Mouse (Mus musculus): ENCODE measurements at regions not wholly inside any gene's neighbourhood (a gene's known extent, or its start where the extent isn't known, plus 50 kb on each side); places are given as distances from the start of the nearest gene placed in this dataset.

DNA sequence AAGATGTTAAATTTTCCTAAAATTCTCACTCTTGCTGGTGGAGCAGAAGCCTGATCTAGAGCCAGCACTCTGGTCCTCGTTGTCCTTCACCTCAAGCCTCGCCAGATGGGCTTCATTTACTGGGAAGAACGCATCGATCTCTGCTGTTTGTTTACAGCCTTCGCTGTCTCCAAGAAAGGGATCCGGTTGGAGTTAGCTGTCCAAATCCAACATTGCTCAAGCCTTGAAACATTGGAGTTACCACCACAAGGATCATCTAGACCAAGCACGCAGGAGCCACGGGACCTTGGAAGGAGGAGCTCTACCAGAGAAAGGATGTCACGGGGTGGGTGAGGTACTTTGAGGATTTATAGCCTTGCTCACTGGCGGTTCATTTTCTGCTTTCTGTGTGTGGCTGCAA is 788.2 kb downstream of the Fat4 start:
- H3K4me2 ChIP-seq (ENCODE audit: insufficient read depth, low read depth, poor library complexity, severe bottlenecking), result no peak overlapping the region
- no peak for TF ChIP-seq JUND (conservative IDR thresholded peaks at IDR 0.05; ENCODE audit: low read depth, low read length)
- TF ChIP-seq ZKSCAN1 (IDR thresholded peaks at IDR 0.05; ENCODE audit: borderline replicate concordance, low read depth, low read length), result no peak
- TF ChIP-seq IRF4 (IDR thresholded peaks at IDR 0.05; ENCODE audit: low read depth, low read length), result no peak
- TF ChIP-seq USF1 (IDR thresholded peaks at IDR 0.05; ENCODE audit: low read depth, low read length), result no peak
- TF ChIP-seq E2F4 (IDR thresholded peaks at IDR 0.05; ENCODE audit: insufficient replicate concordance, low read depth, low read length), result no peak
- no peak for TF ChIP-seq MXI1 (IDR thresholded peaks at IDR 0.05; ENCODE audit: low read depth, low read length)
- no peak for TF ChIP-seq POLR2A (IDR thresholded peaks at IDR 0.05; ENCODE audit: low read depth, low read length)
- TF ChIP-seq RAD21 (IDR thresholded peaks at IDR 0.05; ENCODE audit: low read depth, low read length), result no peak
- no peak for TF ChIP-seq MEF2A (IDR thresholded peaks at IDR 0.05; ENCODE audit: borderline replicate concordance, low read depth, low read length)
- no peak for TF ChIP-seq NRF1 (IDR thresholded peaks at IDR 0.05; ENCODE audit: low read depth, low read length)
- no peak for TF ChIP-seq ZC3H11A (IDR thresholded peaks at IDR 0.05; ENCODE audit: low read depth, low read length)
- TF ChIP-seq MYC (IDR thresholded peaks at IDR 0.05; ENCODE audit: low read depth, low read length), result no peak
- no peak for TF ChIP-seq GABPA (IDR thresholded peaks at IDR 0.05; ENCODE audit: insufficient replicate concordance, low read depth, low read length)
- TF ChIP-seq KAT2A (IDR thresholded peaks at IDR 0.05; ENCODE audit: insufficient replicate concordance, low read length), result no peak
- TF ChIP-seq EP300 (IDR thresholded peaks at IDR 0.05; ENCODE audit: low read length), result no peak

DNA sequence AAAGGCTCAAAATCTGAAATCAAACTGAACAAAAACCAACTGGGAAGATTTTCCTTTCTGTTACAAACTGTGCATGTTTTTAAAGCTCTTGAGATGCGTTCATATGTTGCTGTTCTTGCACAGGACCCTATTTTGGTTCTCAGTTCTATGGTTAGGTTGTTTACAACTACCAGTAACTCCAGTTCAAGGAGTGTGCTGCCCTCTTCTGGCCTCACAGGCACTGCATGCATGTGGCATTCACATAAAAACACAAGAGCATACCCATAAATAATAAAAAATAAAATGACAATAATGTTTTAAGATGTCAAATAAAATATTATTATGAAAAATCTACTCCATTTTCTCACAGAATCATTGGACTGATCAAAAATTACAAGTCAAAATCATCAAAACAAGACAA is 818.9 kb downstream of the Fat4 start:
- Histone ChIP-seq H3K4me3 (replicated peaks in 1 of 3; ENCODE audit: low read depth in 2 of 3, low read length in 2 of 3, poor library complexity in 1 of 3) (no peak overlapping the region), H3K27me3 (replicated peaks) (no peaks in the 10 kb centered on the region), H3K79me2 (replicated peaks; ENCODE audit: control insufficient read depth, extremely low read depth, insufficient read depth, poor library complexity, severe bottlenecking) (no peaks in the 10 kb centered on the region), H3K4me2 (ENCODE audit: insufficient read depth, low read depth, poor library complexity, severe bottlenecking) (no peak overlapping the region), H3K27ac (ENCODE audit: insufficient read depth, low read depth) (no peak overlapping the region), H3K9ac (ENCODE audit: insufficient read depth, low read depth) (no peak overlapping the region), H3K4me1 (ENCODE audit: control insufficient read depth in 1 of 2, insufficient read depth in 2 of 2) (0 out of 4 replicates have a peak, but pooled peaks cover 0 to 3% of the 10 kb centered on the region in 2 experiments), H3K9me3 (replicated peaks; ENCODE audit: low read length) (no peaks in the 10 kb centered on the region), H3K36me3 (replicated peaks in 1 of 2; ENCODE audit: control insufficient read depth in 1 of 2, insufficient read depth in 1 of 2, low read length in 1 of 2) (no peaks in the 10 kb centered on the region)
- dilution Hi-C loops (cut with MboI; ENCODE audit: extremely low pct_ligation_motif_present, extremely low pct_unique_long_range_greater_than_20kb, low sequenced_read_pairs), result no loop called here
- TF ChIP-seq RAD21 (IDR thresholded peaks at IDR 0.05; ENCODE audit: low read depth, low read length) (peak; percentile 51), USF1 (IDR thresholded peaks at IDR 0.05; ENCODE audit: low read depth, low read length) (no peak), ZC3H11A (IDR thresholded peaks at IDR 0.05; ENCODE audit: low read depth, low read length) (no peak), RCOR1 (conservative IDR thresholded peaks at IDR 0.05; ENCODE audit: low read depth, low read length) (no peak), SMC3 (IDR thresholded peaks at IDR 0.05; ENCODE audit: low read depth, low read length) (peak; percentile 51), ZKSCAN1 (IDR thresholded peaks at IDR 0.05; ENCODE audit: borderline replicate concordance, low read depth, low read length) (no peak), CTCF (conservative IDR thresholded peaks at IDR 0.05 in 1 of 2, IDR thresholded peaks at IDR 0.05 in 1 of 2; ENCODE audit: low read depth in 2 of 2, low read length in 2 of 2) (peak in 1 of 2 experiments; percentile 56; a peak in 2 of 4 replicates), HCFC1 (IDR thresholded peaks at IDR 0.05; ENCODE audit: low read depth, low read length) (no peak)
- DNase-seq (ENCODE audit: extremely low read depth), result peak; percentile 18
- in situ Hi-C loops (cut with MboI; ENCODE audit: low pct_ligation_motif_present, low pct_unique_long_range_greater_than_20kb, low sequenced_read_pairs), result no loop called here

More for the DNA sequence above, 788.2 kb downstream of the Fat4 start:
- in situ Hi-C loops (cut with MboI; ENCODE audit: low pct_ligation_motif_present, low pct_unique_long_range_greater_than_20kb, low sequenced_read_pairs), result no loop called here
- Histone ChIP-seq H3K4me3 (replicated peaks in 1 of 3; ENCODE audit: low read depth in 2 of 3, low read length in 2 of 3, poor library complexity in 1 of 3) (no peak overlapping the region), H3K9ac (ENCODE audit: insufficient read depth, low read depth) (no peak overlapping the region), H3K36me3 (replicated peaks in 1 of 2; ENCODE audit: control insufficient read depth in 1 of 2, insufficient read depth in 1 of 2, low read length in 1 of 2) (no peaks in the 10 kb centered on the region), H3K79me2 (replicated peaks; ENCODE audit: control insufficient read depth, extremely low read depth, insufficient read depth, poor library complexity, severe bottlenecking) (no peaks in the 10 kb centered on the region), H3K27me3 (replicated peaks) (no peaks in the 10 kb centered on the region), H3K27ac (ENCODE audit: insufficient read depth, low read depth) (no peak overlapping the region), H3K4me1 (ENCODE audit: control insufficient read depth in 1 of 2, insufficient read depth in 2 of 2) (peaks cover 2 to 5% of the 10 kb centered on the region in 2 experiments; a peak in 1 of 4 replicates), H3K9me3 (replicated peaks; ENCODE audit: low read length) (no peaks in the 10 kb centered on the region)
- dilution Hi-C loops (cut with MboI; ENCODE audit: extremely low pct_ligation_motif_present, extremely low pct_unique_long_range_greater_than_20kb, low sequenced_read_pairs), result no loop called here
- no peak for DNase-seq (ENCODE audit: extremely low read depth)
